Mouse (Mus musculus) forebrain, embryonic 11.5 days (tissue): ENCODE measurements around the gene Dnajb2. TPM values are rescaled to one million over a fixed set of nuclear protein-coding genes. Genes with fewer than 3 reads are reported as not detected.
"Not testable (repeated sequence)": the region's sequence is repeated elsewhere in the genome, so short reads cannot be mapped to it uniquely, and the experiment has no call there.

Experiments
- ATAC-seq: fragments of 200-750 bp; cut with Nextera tagmentation; replicated peaks from 2 replicates; pipeline ENCODE4 v1.8.0; 2017; ENCODE audit warnings: moderate TSS enrichment; ENCODE audit not compliant: low FRiP score
- DNase-seq: peaks from one replicate; pipeline ENCODE4 v3.0.0-alpha.2; 2017; ENCODE audit warnings: low spot score
- H3K27ac ChIP-seq: fragments of 300-500 bp; sonication (generic); 2 replicates; pipeline ENCODE4 v1.5.1; 2014; ENCODE audit warnings: low read depth, low read length
- H3K27me3 ChIP-seq: fragments of 300-500 bp; sonication (generic); 2 replicates; pipeline ENCODE4 v1.6.1; 2014; ENCODE audit warnings: mild to moderate bottlenecking, low read length, mixed read lengths; ENCODE audit not compliant: control insufficient read depth, insufficient read depth
- H3K36me3 ChIP-seq: fragments of 300-500 bp; sonication (generic); 2 replicates; pipeline ENCODE4 v1.6.1; 2014; ENCODE audit warnings: mild to moderate bottlenecking, low read length, moderate library complexity, mixed read lengths; ENCODE audit not compliant: control insufficient read depth, insufficient read depth
- H3K4me1 ChIP-seq: fragments of 300-500 bp; sonication (generic); replicated peaks from 2 replicates; pipeline ENCODE4 v1.6.1; 2014; ENCODE audit warnings: low read length, mixed read lengths; ENCODE audit not compliant: control insufficient read depth, insufficient read depth
- H3K4me2 ChIP-seq: fragments of 300-500 bp; sonication (generic); 2 replicates; pipeline ENCODE4 v1.6.1; 2014; ENCODE audit warnings: low read depth, mild to moderate bottlenecking, low read length, moderate library complexity, mixed read lengths; ENCODE audit not compliant: severe bottlenecking
- H3K4me3 ChIP-seq: fragments of 300-500 bp; sonication (generic); 2 replicates; pipeline ENCODE4 v1.5.1; 2014; ENCODE audit warnings: low read depth, low read length
- H3K9ac ChIP-seq: fragments of 300-500 bp; sonication (generic); 2 replicates; pipeline ENCODE4 v1.6.1; 2014; ENCODE audit warnings: low read length
- H3K9me3 ChIP-seq: fragments of 300-500 bp; sonication (generic); 2 replicates; pipeline ENCODE4 v1.6.1; 2016; ENCODE audit warnings: low read length, mixed read lengths; ENCODE audit not compliant: control insufficient read depth
- WGBS: fragments of 180-500 bp; shearing (Covaris S2); extraction: QIAGEN DNeasy Blood & Tissue Kit; methylation state at CpG from one replicate; pipeline ENCODE4 v1.1.7; 2014; 5-methylcytosine and 5-hydroxymethylcytosine counted together
- polyA plus RNA-seq: library from polyadenylated mRNA; unstranded; fragments of >200 nt; fragmentation: Nextera tagmentation; extraction: Ambion mirVana; gene quantifications from 2 replicates; pipeline ENCODE4 v1.2.1, GENCODE M21; 2014

Gene Dnajb2
- polyA plus RNA-seq, 1 experiment from 2014 or later: 22.6 TPM

DNA sequence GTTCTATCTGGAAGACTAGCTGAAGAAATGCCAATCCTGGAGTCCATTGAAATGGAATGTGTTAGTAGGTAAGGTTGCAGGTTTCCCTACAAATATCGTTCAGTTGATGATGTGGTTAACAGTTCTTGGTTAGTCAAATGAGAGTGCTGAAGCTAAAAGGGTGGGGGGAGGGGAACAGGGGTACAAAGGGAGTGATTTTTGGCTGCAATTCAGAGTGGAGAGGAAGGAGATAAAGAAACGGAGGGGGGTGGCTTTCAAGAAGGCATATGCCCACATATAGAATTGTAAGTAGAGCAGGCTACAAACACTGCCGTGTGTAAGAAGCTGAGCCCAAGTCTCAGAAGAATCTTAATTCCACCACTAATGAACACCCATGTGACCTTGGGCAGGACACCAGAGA is 10.7 kb upstream of the Dnajb2 start:
- Histone ChIP-seq H3K36me3 (no peaks in the 10 kb centered on the region), H3K9me3 (no peaks in the 10 kb centered on the region), H3K4me3 (no peak overlapping the region), H3K4me1 (no peaks in the 10 kb centered on the region), H3K27ac (no peak overlapping the region), H3K9ac (no peak overlapping the region), H3K4me2 (no peak overlapping the region), H3K27me3 (peaks cover 11% of the 10 kb centered on the region)
- no peak for DNase-seq
- ATAC-seq: no peak
- WGBS: 71% methylated on average over 3 of the region's 3 CpGs

DNA sequence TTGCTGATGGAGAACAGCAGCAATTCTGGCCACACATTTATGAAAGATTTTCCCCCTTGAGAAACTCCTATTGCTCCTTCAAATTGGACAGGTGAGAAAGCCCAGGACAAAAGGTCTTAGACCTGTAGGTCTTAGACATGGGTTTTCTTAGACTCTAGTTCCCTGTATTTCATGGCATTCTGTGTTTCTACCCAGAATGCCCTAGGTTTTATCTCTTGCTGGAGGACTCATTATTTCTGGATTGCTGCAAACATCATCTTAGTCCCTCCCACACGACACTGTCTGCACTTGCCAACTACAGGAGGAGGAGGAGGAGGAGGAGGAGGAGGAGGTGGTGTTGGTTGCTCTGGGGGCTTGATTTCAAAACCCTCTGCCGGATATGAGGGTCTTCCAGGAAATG is 10.1 kb upstream of the Dnajb2 start:
- H3K4me2 ChIP-seq: no peak overlapping the region
- no peaks in the 10 kb centered on the region for H3K36me3 ChIP-seq
- H3K4me3 ChIP-seq: no peak overlapping the region
- no peak overlapping the region for H3K9ac ChIP-seq
- no peak for DNase-seq
- ATAC-seq: no peak
- H3K27me3 ChIP-seq: peaks cover 5% of the 10 kb centered on the region; the same call in 1 of the 2 replicates
- no peak overlapping the region for H3K27ac ChIP-seq
- H3K9me3 ChIP-seq: no peaks in the 10 kb centered on the region
- no peaks in the 10 kb centered on the region for H3K4me1 ChIP-seq
- 75% methylated on average over 2 of the region's 2 CpGs for WGBS

DNA sequence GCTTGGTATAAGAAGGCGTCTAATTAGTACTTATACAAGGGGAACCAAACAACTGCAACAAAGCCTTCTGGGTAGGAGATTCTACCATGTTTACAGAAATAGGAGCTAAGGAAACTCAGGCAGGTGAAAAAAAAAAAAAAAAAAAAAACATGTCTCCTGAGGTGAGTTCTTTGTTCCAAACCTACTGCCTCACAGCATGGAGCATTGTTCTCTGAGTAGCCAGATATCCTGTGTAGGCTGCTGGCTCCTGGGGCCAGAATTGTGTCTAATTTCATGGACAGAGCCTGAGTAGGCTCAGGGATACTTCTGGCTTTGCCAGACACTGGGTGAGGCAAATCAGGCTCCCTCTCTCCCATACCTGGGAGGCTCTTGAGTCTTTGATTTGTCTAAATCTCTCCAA is 8.6 kb upstream of the Dnajb2 start:
- DNase-seq (no peak), ATAC-seq (no peak)
- no peak overlapping the region for H3K27ac ChIP-seq
- 0 out of 2 replicates have a peak, but pooled peaks cover 1% of the 10 kb centered on the region for H3K27me3 ChIP-seq
- H3K4me3 ChIP-seq: no peak overlapping the region
- no peaks in the 10 kb centered on the region for H3K9me3 ChIP-seq
- 59% methylated on average over 1 of the region's 1 CpGs for WGBS
- H3K4me2 ChIP-seq: no peak overlapping the region
- H3K9ac ChIP-seq: no peak overlapping the region
- no peaks in the 10 kb centered on the region for H3K36me3 ChIP-seq
- no peaks in the 10 kb centered on the region for H3K4me1 ChIP-seq

DNA sequence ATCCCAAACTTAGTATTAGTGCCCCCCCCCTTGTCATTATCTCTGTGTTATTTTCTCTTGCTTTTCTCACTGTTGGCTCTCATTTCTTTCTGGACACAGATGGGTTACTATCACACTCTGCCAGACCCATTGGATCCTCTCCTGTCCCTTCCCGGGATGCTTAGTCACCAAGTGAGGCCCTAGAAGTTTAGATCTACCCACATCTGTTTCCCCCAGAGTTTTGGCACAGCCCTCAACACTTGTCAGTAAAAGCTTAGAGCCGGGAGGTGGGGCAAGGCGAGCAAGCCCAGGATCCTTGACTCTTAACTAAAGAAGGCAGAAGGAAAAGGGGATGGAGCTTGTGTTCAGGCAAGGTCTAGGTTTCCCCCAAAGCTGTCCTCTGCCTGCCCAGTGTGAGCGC is 7.0 kb upstream of the Dnajb2 start:
- ATAC-seq: no peak
- Histone ChIP-seq H3K27ac (no peak overlapping the region), H3K9me3 (no peaks in the 10 kb centered on the region), H3K4me2 (no peak overlapping the region), H3K9ac (no peak overlapping the region), H3K36me3 (no peaks in the 10 kb centered on the region), H3K4me3 (no peak overlapping the region), H3K4me1 (no peaks in the 10 kb centered on the region), H3K27me3 (no peaks in the 10 kb centered on the region)
- WGBS: 83% methylated on average over 4 of the region's 4 CpGs
- DNase-seq: no peak

DNA sequence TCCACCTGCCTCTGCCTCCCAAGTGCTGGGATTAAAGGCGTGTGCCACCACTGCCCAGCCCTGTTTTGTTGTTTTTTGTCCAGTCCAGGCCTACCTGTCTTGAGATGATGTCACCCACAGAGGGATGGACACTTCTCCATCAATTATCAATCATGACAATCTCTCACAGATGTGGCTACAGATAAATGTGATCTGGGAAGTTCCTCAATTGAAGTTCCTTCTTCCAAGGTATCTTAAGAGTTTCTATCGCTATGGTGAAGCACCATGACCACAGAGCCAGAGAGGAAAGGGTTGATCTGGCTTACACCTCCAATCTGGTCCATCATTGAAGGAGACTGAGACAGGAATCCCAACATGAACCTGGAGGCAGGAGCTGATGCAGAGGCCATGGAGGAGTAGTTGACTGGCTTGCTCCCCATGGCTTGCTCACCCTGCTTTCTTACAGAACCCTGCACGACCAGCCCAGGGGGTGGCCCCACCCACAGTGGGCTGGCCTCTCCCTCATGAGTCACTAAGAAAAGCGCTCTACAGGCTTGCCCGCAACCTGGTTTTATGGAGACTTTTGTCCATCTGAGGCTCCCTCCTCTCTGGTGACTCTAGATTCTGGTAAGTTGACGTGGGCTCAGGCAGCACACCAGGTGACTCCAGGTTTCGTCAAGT is 5.7 kb upstream of the Dnajb2 start:
- ATAC-seq (no peak), DNase-seq (no peak)
- Histone ChIP-seq H3K9ac (no peak overlapping the region), H3K4me3 (no peak overlapping the region), H3K4me1 (no peaks in the 10 kb centered on the region), H3K36me3 (no peaks in the 10 kb centered on the region), H3K9me3 (no peaks in the 10 kb centered on the region), H3K4me2 (no peak overlapping the region), H3K27me3 (no peaks in the 10 kb centered on the region), H3K27ac (no peak overlapping the region)
- 71% methylated on average over 7 of the region's 7 CpGs for WGBS

DNA sequence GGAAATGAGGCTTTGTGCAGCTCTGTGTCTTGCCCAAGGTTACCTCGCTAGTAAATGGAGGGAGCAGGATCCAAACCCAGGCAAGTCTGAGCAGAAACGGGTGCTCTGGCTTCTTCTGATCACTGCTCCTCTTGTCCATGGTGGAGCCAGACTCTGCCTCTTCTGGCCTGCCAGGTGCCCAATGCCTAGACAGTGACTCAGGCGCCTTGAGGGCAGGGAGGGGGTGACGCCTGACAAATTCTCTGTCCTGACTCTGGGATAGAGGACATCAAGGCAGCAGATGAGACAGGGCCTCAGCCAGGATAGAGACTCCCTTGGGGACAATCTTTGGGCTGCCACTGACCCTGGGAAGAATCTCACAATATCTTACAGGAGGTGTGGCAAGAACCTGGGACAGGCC is 5.0 kb upstream of the Dnajb2 start:
- Histone ChIP-seq H3K4me2 (no peak overlapping the region), H3K4me3 (no peak overlapping the region), H3K9me3 (no peaks in the 10 kb centered on the region), H3K4me1 (no peaks in the 10 kb centered on the region), H3K36me3 (no peaks in the 10 kb centered on the region), H3K9ac (no peak overlapping the region), H3K27ac (no peak overlapping the region), H3K27me3 (no peaks in the 10 kb centered on the region)
- ATAC-seq (no peak), DNase-seq (no peak)
- WGBS: 76% methylated on average over 4 of the region's 4 CpGs

DNA sequence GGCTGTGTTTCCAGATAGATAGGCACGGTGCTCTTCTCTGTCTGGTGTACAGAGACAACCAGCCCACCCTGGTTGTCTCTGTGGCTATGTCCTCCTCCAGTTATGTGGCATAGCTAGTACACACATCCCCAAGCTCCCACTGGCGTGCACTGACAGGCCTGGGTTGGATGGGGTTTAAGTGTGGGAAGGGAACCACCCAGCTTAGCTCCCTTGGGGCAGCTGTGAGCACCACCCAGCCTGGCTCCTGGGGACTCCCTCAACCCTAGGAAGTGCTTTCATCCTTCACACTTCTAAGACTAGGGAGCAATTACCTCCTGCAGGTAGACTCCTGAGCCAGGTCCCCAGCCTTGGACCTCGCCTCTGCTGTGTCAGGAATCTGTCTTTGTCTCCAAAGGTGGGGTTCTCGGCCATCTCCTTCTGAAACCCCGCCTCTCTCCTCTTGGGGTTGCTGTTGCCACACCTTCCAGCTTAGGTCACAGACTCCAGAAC is 4.5 kb upstream of the Dnajb2 start, which contains the start of gene A630095N17Rik:
A630095N17Rik (minus strand) TSS at position 439 of the 489 bp plus-strand sequence.
- H3K36me3 ChIP-seq: no peaks in the 10 kb centered on the region
- H3K4me2 ChIP-seq: no peak within 1 kb of the TSS
- H3K4me1 ChIP-seq: peaks cover under 1% of the 10 kb centered on the region; the same call in 1 of the 2 replicates
- H3K4me3 ChIP-seq: no peak within 1 kb of the TSS
- no peak within 1 kb of the TSS for H3K9ac ChIP-seq
- 71% methylated on average over 5 of the region's 5 CpGs for WGBS
- no peaks in the 10 kb centered on the region for H3K27me3 ChIP-seq
- H3K27ac ChIP-seq: no peak within 1 kb of the TSS
- DNase-seq (no peak), ATAC-seq (no peak)
- H3K9me3 ChIP-seq: no peaks in the 10 kb centered on the region

DNA sequence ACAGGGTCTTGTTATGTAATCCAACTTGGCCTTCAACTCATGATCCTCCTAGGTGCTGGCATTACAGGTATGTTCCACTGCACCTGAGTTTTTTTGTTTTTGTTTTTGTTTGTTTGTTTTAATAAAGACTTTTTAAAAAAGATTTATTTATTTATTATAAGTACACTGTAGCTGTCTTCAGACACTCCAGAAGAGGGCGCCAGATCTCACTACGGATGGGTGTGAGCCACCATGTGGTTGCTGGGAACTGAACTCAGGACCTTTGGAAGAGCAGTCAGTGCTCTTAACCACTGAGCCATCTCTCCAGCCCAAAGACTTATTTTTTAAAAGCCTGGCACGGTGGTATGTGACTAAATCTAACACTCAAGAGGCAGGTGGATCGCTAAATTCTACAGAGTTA is 3.7 kb upstream of the Dnajb2 start:
- not testable (repeated sequence) for H3K4me1 ChIP-seq, H3K27ac ChIP-seq, H3K4me3 ChIP-seq, ATAC-seq, H3K4me2 ChIP-seq, H3K9ac ChIP-seq, DNase-seq, H3K9me3 ChIP-seq, H3K36me3 ChIP-seq, H3K27me3 ChIP-seq
- 68% methylated on average over 4 of the region's 4 CpGs for WGBS

DNA sequence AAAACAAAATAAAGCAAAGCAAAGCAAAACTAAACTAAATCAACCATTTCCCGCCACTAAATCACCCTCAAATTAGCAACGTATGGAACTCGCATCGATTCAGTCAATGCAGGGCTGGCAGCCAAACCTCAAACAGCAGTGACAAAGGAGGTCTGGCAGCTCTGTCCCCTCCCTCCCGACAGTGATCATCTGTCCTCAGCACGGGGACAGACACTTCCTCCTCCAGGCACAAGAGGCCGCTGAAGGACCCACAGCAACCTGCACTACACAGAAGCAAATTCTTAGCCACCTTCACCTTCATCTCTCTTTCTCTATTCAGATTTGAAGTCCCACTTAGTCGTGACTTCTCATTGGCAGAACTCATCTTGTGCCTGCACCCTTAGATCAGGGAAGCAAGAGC is 1.6 kb upstream of the Dnajb2 start:
- no peak overlapping the region for H3K4me2 ChIP-seq
- 2% methylated on average over 8 of the region's 8 CpGs for whole genome bisulfite sequencing

More for the DNA sequence above, 1.6 kb upstream of the Dnajb2 start:
- ATAC-seq (0 out of 2 replicates have a peak, but pooled peaks have one; percentile 51), DNase-seq (peak; percentile 77)
- Histone ChIP-seq H3K4me1 (peaks cover 6% of the 10 kb centered on the region), H3K9me3 (no peaks in the 10 kb centered on the region), H3K27ac (no peak overlapping the region), H3K4me3 (no peak overlapping the region), H3K36me3 (no peaks in the 10 kb centered on the region), H3K9ac (no peak overlapping the region), H3K27me3 (no peaks in the 10 kb centered on the region)
